32 mouse cellular contexts compared by ENCODE assay signal in the genomic region with DNA sequence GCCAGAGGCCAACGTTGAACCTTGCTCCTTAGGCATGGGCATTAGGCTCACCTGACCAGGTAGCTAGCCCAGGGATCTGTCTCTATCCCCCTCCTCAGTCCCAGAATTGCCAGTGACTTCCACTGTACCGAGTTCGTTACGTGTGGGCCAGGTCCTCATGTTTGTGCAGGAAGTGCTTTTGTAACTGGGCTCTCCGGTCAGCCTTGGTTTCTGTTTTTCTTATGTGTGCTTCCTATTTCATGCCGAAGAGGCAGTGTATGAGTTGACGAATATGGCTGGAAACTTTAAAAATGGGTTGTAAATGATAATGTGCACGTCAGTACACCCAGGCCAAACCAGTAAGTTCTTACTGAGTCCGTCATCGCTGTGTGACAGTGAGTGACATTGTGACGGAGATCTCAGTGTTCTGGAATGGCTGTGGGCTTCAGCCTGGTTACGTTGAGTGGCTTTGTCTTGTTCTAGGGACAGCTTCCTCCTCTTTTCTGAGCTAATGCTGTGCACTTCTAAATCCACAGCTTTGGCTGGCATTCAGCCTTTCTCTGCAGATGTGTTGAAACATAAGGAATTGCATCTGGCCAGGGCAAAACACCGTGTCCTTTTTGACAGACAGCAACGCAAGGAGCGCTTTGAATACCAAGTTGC.
DNase-seq lines count a peak whose midpoint lies in the region; ATAC-seq and TF ChIP-seq lines count a peak whose summit lies in the region.
"Had no signal": no experiment of that assay in that cellular context is flagged by ENCODE, and none has a peak within 500 bp of the region (broad histone marks: within the 10 kb centered on the region; RNA-seq: fewer than 3 reads in every experiment).

No protein-coding gene starts in this region.

- H3K9ac ChIP-seq in liver, postnatal 0 days (replicated peaks): no peak overlapping the region
- no peak overlapping the region for H3K9ac ChIP-seq in intestine, embryonic 16.5 days (ENCODE audit: low read depth, low read length)
- H3K9ac ChIP-seq: embryonic facial prominence, embryonic 13.5 days; heart, embryonic 12.5 days; hindbrain, embryonic 13.5 days; limb, embryonic 15.5 days; liver, embryonic 14.5 days had no signal

- H3K9me3 ChIP-seq in liver, postnatal 0 days (ENCODE audit: low read length): no peaks in the 10 kb centered on the region
- H3K9me3 ChIP-seq in megakaryocyte, embryonic 14.5 days: no peaks in the 10 kb centered on the region
- no peaks in the 10 kb centered on the region for H3K9me3 ChIP-seq in intestine, embryonic 16.5 days (ENCODE audit: control insufficient read depth, low read length)
- H3K9me3 ChIP-seq: embryonic facial prominence, embryonic 13.5 days; heart, embryonic 12.5 days; hindbrain, embryonic 13.5 days; limb, embryonic 10.5 days; limb, embryonic 15.5 days had no signal

- TF ChIP-seq CTCF in liver, postnatal 0 days (IDR thresholded peaks at IDR 0.05; ENCODE audit: low read depth): no peak

- H3K27me3 ChIP-seq in liver, postnatal 0 days (ENCODE audit: insufficient read depth, low read length): no peaks in the 10 kb centered on the region
- H3K27me3 ChIP-seq in megakaryocyte, embryonic 14.5 days (replicated peaks): no peaks in the 10 kb centered on the region
- H3K27me3 ChIP-seq in intestine, embryonic 16.5 days (replicated peaks; ENCODE audit: control insufficient read depth, insufficient read depth, low read length): no peaks in the 10 kb centered on the region
- H3K27me3 ChIP-seq: Patski had no signal

- no peak for TF ChIP-seq EP300 in liver, postnatal 0 days (IDR thresholded peaks at IDR 0.05; ENCODE audit: low read depth)

- peak overlapping the region; percentile 35 for H3K4me2 ChIP-seq in liver, postnatal 0 days (ENCODE audit: low read depth, low read length)
- H3K4me2 ChIP-seq in intestine, embryonic 16.5 days (ENCODE audit: low read depth, low read length): no peak overlapping the region
- H3K4me2 ChIP-seq: embryonic facial prominence, embryonic 13.5 days; heart, embryonic 12.5 days; hindbrain, embryonic 13.5 days; limb, embryonic 15.5 days had no signal

- ATAC-seq in liver, postnatal 0 days: no peak
- no peak for ATAC-seq in intestine, embryonic 16.5 days
- ATAC-seq: forebrain, embryonic 16.5 days; intestine, postnatal 0 days; Patski had no signal

- no peak overlapping the region for H3K4me3 ChIP-seq in liver, postnatal 0 days (ENCODE audit: low read depth, low read length)
- peak overlapping the region; percentile 34 for H3K4me3 ChIP-seq in megakaryocyte, embryonic 14.5 days (replicated peaks)
- H3K4me3 ChIP-seq in intestine, embryonic 16.5 days (ENCODE audit: low read length): no peak overlapping the region
- H3K4me3 ChIP-seq: embryonic facial prominence, embryonic 13.5 days; erythroblast, embryonic 14.5 days; gastrocnemius, adult 2 months; heart, adult 2 months; heart, embryonic 12.5 days; hindbrain, embryonic 13.5 days; limb, embryonic 10.5 days; limb, embryonic 15.5 days had no signal

- H3K27ac ChIP-seq in liver, postnatal 0 days (ENCODE audit: low read depth): no peak overlapping the region
- no peak overlapping the region for H3K27ac ChIP-seq in intestine, embryonic 16.5 days (ENCODE audit: low read length)
- H3K27ac ChIP-seq: embryonic facial prominence, embryonic 13.5 days; gastrocnemius, adult 2 months; heart, adult 2 months; hindbrain, embryonic 13.5 days; limb, embryonic 10.5 days; limb, embryonic 15.5 days; liver, embryonic 14.5 days; stomach, postnatal 0 days had no signal

- H3K36me3 ChIP-seq in liver, postnatal 0 days (replicated peaks; ENCODE audit: insufficient read depth, low read length): no peaks in the 10 kb centered on the region
- no peaks in the 10 kb centered on the region for H3K36me3 ChIP-seq in megakaryocyte, embryonic 14.5 days (replicated peaks; ENCODE audit: low read length)
- H3K36me3 ChIP-seq in intestine, embryonic 16.5 days (ENCODE audit: control insufficient read depth, insufficient read depth, low read length): no peaks in the 10 kb centered on the region
- H3K36me3 ChIP-seq: embryonic facial prominence, embryonic 13.5 days; heart, embryonic 12.5 days; hindbrain, embryonic 13.5 days; limb, embryonic 10.5 days; limb, embryonic 15.5 days had no signal

- no peak for DNase-seq in liver, postnatal 0 days
- DNase-seq in liver: no peak
- DNase-seq in lung, postnatal 4 days: peak; percentile 11 to 48
- no peak for DNase-seq in lung, postnatal 36 days
- DNase-seq in NIH3T3 (ENCODE audit: low read depth): peak; percentile 10
- DNase-seq: adrenal gland, postnatal 10 days; cerebellum, adult 11 months; cerebellum, adult 9-10 months; embryo, embryonic 11 days; gastrocnemius, adult 2 months; gastrocnemius, postnatal 36 days; heart, adult 2 months; heart, postnatal 4 days; kidney, adult 9 months; kidney, postnatal 10 days; layer of hippocampus, adult 9-11 months; right cerebral cortex, postnatal 4 days; thymus, adult 18-20 months; thymus, postnatal 25 days had no signal

- no peaks in the 10 kb centered on the region for H3K4me1 ChIP-seq in liver, postnatal 0 days (ENCODE audit: insufficient read depth)
- H3K4me1 ChIP-seq in megakaryocyte, embryonic 14.5 days: no peaks in the 10 kb centered on the region
- no peaks in the 10 kb centered on the region for H3K4me1 ChIP-seq in intestine, embryonic 16.5 days (ENCODE audit: control insufficient read depth, insufficient read depth, low read length)
- H3K4me1 ChIP-seq: limb, embryonic 15.5 days had no signal

- WGBS in liver, postnatal 0 days (ENCODE audit: insufficient replicate concordance): 70% methylated on average over 15 of the region's 15 CpGs
- 84% methylated on average over 15 of the region's 15 CpGs for WGBS in intestine, embryonic 16.5 days

Comparison
In these comparisons a context has a peak if more than half of its experiments do, and no peak if none do; other contexts are left out.
1. DNase-seq: peak in lung, postnatal 4 days (2 of 2) and NIH3T3 (single experiment); none in liver, postnatal 0 days (single experiment), liver (single experiment) and lung, postnatal 36 days (single experiment).